Mouse (Mus musculus) heart, embryonic 16.5 days (tissue): ENCODE data around the gene Adh6a. TPM values are rescaled to one million over a fixed set of nuclear protein-coding genes. Genes with fewer than 3 reads are reported as not detected.

Experiments used
- ATAC-seq: fragments of 200-750 bp; cut with Nextera tagmentation; replicated peaks from 2 replicates; pipeline ENCODE4 v1.8.0; 2017; ENCODE audit warnings: moderate number of reproducible peaks; ENCODE audit not compliant: insufficient read depth, low FRiP score; ENCODE audit errors: extremely low read depth
- H3K27ac ChIP-seq: fragments of 300-500 bp; sonication (generic); 2 replicates; pipeline ENCODE4 v1.5.1; 2014; ENCODE audit warnings: mild to moderate bottlenecking, low read length, control low read depth, moderate library complexity
- H3K27me3 ChIP-seq: fragments of 300-500 bp; sonication (generic); 2 replicates; pipeline ENCODE4 v1.6.1; 2014; ENCODE audit warnings: low read length, mixed read lengths; ENCODE audit not compliant: control insufficient read depth, insufficient read depth
- H3K36me3 ChIP-seq: fragments of 300-500 bp; sonication (generic); 2 replicates; pipeline ENCODE4 v1.6.1; 2014; ENCODE audit not compliant: control insufficient read depth, insufficient read depth
- H3K4me1 ChIP-seq: fragments of 300-500 bp; sonication (generic); 2 replicates; pipeline ENCODE4 v1.6.1; 2014; ENCODE audit warnings: low read length, mixed read lengths; ENCODE audit not compliant: control insufficient read depth, insufficient read depth
- H3K4me2 ChIP-seq: fragments of 300-500 bp; sonication (generic); 2 replicates; pipeline ENCODE4 v1.6.1; 2014; ENCODE audit warnings: low read depth, mild to moderate bottlenecking, control low read depth, low read length
- H3K4me3 ChIP-seq: fragments of 300-500 bp; sonication (generic); 2 replicates; pipeline ENCODE4 v1.5.1; 2014; ENCODE audit warnings: mild to moderate bottlenecking, control low read depth, low read length
- H3K9ac ChIP-seq: fragments of 300-500 bp; sonication (generic); 2 replicates; pipeline ENCODE4 v1.6.1; 2014; ENCODE audit warnings: low read length, control low read depth
- H3K9me3 ChIP-seq: fragments of 300-500 bp; sonication (generic); replicated peaks from 2 replicates; pipeline ENCODE4 v1.6.1; 2016; ENCODE audit warnings: low read length; ENCODE audit not compliant: control insufficient read depth
- WGBS: fragments of 180-500 bp; shearing (Covaris S2); extraction: QIAGEN DNeasy Blood & Tissue Kit; methylation state at CpG from one replicate; pipeline ENCODE4 v1.1.7; 2014; 5-methylcytosine and 5-hydroxymethylcytosine counted together
- polyA plus RNA-seq: library from polyadenylated mRNA; unstranded; fragments of >200 nt; fragmentation: Nextera tagmentation; extraction: Ambion mirVana; gene quantifications from 2 replicates; pipeline ENCODE4 v1.2.1, GENCODE M21; 2015

Gene Adh6a
- polyA plus RNA-seq, 1 experiment from 2014 or later: not detected

- Histone ChIP-seq H3K27ac (no peak overlapping the region), H3K9ac (no peak overlapping the region), H3K4me2 (no peak overlapping the region), H3K36me3 (no peaks in the 10 kb centered on the region), H3K4me1 (no peaks in the 10 kb centered on the region), H3K27me3 (no peaks in the 10 kb centered on the region), H3K9me3 (no peaks in the 10 kb centered on the region), H3K4me3 (no peak overlapping the region)
- 73% methylated on average over 4 of the region's 4 CpGs for WGBS
- ATAC-seq: no peak
These were observed 60.8 kb downstream of the Adh6a start for GRCm38 (mm10) chr3:138373920-138374319.

- 76% methylated on average over 2 of the region's 2 CpGs for WGBS
- Histone ChIP-seq H3K36me3 (no peaks in the 10 kb centered on the region), H3K27ac (no peak overlapping the region), H3K4me3 (no peak overlapping the region), H3K27me3 (no peaks in the 10 kb centered on the region), H3K4me1 (no peaks in the 10 kb centered on the region), H3K4me2 (no peak overlapping the region), H3K9ac (no peak overlapping the region), H3K9me3 (no peaks in the 10 kb centered on the region; the same call in 1 of the 2 replicates)
- no peak for ATAC-seq
These were observed 62.1 kb downstream of the Adh6a start for GRCm38 (mm10) chr3:138375148-138375547.

Other genes with a start within 250 kb of the Adh6a start
- gene 1110002E22Rik, start 248.2 kb upstream of the Adh6a start, polyA plus RNA-seq: 18.7 and 19.1 TPM in 2 replicates
- 0.36 and 0.45 TPM in 2 replicates for gene Gm5105, start 245.9 kb upstream of the Adh6a start, polyA plus RNA-seq
- gene Trmt10a, start 169.8 kb upstream of the Adh6a start, polyA plus RNA-seq: 5.2 and 7.0 TPM in 2 replicates
- 6.5 and 7.9 TPM in 2 replicates for gene Mttp, start 168.3 kb upstream of the Adh6a start, polyA plus RNA-seq
- gene 4930579F01Rik, start 119.5 kb upstream of the Adh6a start, polyA plus RNA-seq: not detected in 2 replicates
- 0.30 TPM in 2 replicates for gene Adh7, start 95.5 kb upstream of the Adh6a start, polyA plus RNA-seq
- gene Adh1, start 52.3 kb upstream of the Adh6a start, polyA plus RNA-seq: 14.0 and 91.8 TPM in 2 replicates
- gene Adh6b, start 28.5 kb downstream of the Adh6a start, polyA plus RNA-seq: 1.7 and 3.6 TPM in 2 replicates
- not detected in 2 replicates for gene Adh4, start 102.2 kb downstream of the Adh6a start, polyA plus RNA-seq
- 172 and 191 TPM in 2 replicates for gene Adh5, start 129.8 kb downstream of the Adh6a start, polyA plus RNA-seq
- 35.6 and 41.4 TPM in 2 replicates for gene Metap1, start 176.2 kb downstream of the Adh6a start, polyA plus RNA-seq
- gene Eif4e, start 212.9 kb downstream of the Adh6a start, polyA plus RNA-seq: 252 and 286 TPM in 2 replicates